Mouse (Mus musculus): ENCODE measurements around the gene Hoxa10. TPM values are rescaled to one million over a fixed set of nuclear protein-coding genes. Genes with fewer than 3 reads are reported as not detected.

The Hoxa10 gene
- 34.0 and 34.4 TPM in 2 replicates for polyA plus RNA-seq (2012; rRNA removed)

GRCm38 (mm10) chr6:52240389-52241000, at the start of gene Hoxa10:
Gene Hoxa10 (minus strand): TSS chr6:52240854.
- no peaks in the 10 kb centered on the region for H3K36me3 ChIP-seq (ENCODE audit: control insufficient read depth, insufficient read depth, low read length)
- H3K4me3 ChIP-seq (ENCODE audit: insufficient read depth, low read depth, low read length), result peak within 1 kb of the TSS; percentile 63
- peak; percentile 73 for TF ChIP-seq CTCF (conservative IDR thresholded peaks at IDR 0.05; ENCODE audit: insufficient read depth, insufficient read length, low read depth, low read length)
- TF ChIP-seq POLR2A (IDR thresholded peaks at IDR 0.05; ENCODE audit: low read depth, low read length), result no peak
- peaks cover 25% of the 10 kb centered on the region for H3K4me1 ChIP-seq (ENCODE audit: control insufficient read depth, insufficient read depth, low read length)
- 9% methylated on average over 35 of the region's 35 CpGs for WGBS
- peak within 1 kb of the TSS; percentile 82 for H3K27ac ChIP-seq (ENCODE audit: insufficient read depth, low read depth, low read length)
- DNase-seq, result peak; percentile 97
- H3K27me3 ChIP-seq (replicated peaks; ENCODE audit: control insufficient read depth, insufficient read depth, low read length), result peaks cover 3% of the 10 kb centered on the region; the same call in 1 of the 2 replicates

GRCm38 (mm10) chr6:52290186-52290585, 49.5 kb upstream of the Hoxa10 start:
- DNase-seq, result no peak
- Histone ChIP-seq H3K27ac (ENCODE audit: insufficient read depth, low read depth, low read length) (no peak overlapping the region), H3K36me3 (ENCODE audit: control insufficient read depth, insufficient read depth, low read length) (no peaks in the 10 kb centered on the region), H3K27me3 (replicated peaks; ENCODE audit: control insufficient read depth, insufficient read depth, low read length) (peaks cover 9% of the 10 kb centered on the region; the same call in 1 of the 2 replicates), H3K4me3 (ENCODE audit: insufficient read depth, low read depth, low read length) (no peak overlapping the region), H3K4me1 (ENCODE audit: control insufficient read depth, insufficient read depth, low read length) (peaks cover 2% of the 10 kb centered on the region; the same call in 1 of the 2 replicates)
- WGBS, result 14% methylated on average over 12 of the region's 12 CpGs
- TF ChIP-seq POLR2A (IDR thresholded peaks at IDR 0.05; ENCODE audit: low read depth, low read length), result no peak
- no peak for TF ChIP-seq CTCF (conservative IDR thresholded peaks at IDR 0.05; ENCODE audit: insufficient read depth, insufficient read length, low read depth, low read length)

- Histone ChIP-seq H3K4me3 (ENCODE audit: insufficient read depth, low read depth, low read length) (no peak overlapping the region), H3K27ac (ENCODE audit: insufficient read depth, low read depth, low read length) (no peak overlapping the region), H3K36me3 (ENCODE audit: control insufficient read depth, insufficient read depth, low read length) (no peaks in the 10 kb centered on the region), H3K27me3 (replicated peaks; ENCODE audit: control insufficient read depth, insufficient read depth, low read length) (no peaks in the 10 kb centered on the region), H3K4me1 (ENCODE audit: control insufficient read depth, insufficient read depth, low read length) (no peaks in the 10 kb centered on the region; the same call in 1 of the 2 replicates)
- WGBS, result 95% methylated on average over 5 of the region's 5 CpGs
- TF ChIP-seq CTCF (conservative IDR thresholded peaks at IDR 0.05; ENCODE audit: insufficient read depth, insufficient read length, low read depth, low read length), result no peak
- TF ChIP-seq POLR2A (IDR thresholded peaks at IDR 0.05; ENCODE audit: low read depth, low read length), result no peak
- DNase-seq, result no peak
Observed at GRCm38 (mm10) chr6:52283896-52284295, 43.2 kb upstream of the Hoxa10 start.

DNA sequence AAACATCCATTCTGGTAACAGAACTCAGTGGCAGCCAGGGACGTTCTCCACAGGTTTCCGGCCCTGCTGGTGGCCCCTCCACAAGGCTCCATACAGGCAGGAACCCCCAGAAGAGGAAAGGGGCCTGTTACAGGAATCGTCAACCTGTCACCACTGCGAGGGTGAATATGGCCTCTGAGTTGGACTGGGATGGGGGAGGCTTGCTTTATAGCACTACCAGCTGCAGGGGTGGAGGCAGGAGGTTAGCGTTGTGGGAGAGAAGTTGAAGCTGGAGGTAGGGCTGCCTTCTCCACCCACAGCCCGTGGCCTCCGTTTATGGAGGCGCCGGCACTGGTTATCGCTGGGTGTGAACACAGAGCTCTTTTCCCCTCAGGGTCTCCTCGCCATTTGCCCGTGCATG, 40.4 kb upstream of the Hoxa10 start:
- no peaks in the 10 kb centered on the region for H3K36me3 ChIP-seq (ENCODE audit: control insufficient read depth, insufficient read depth, low read length)
- H3K27ac ChIP-seq (ENCODE audit: insufficient read depth, low read depth, low read length), result no peak overlapping the region
- DNase-seq, result no peak
- TF ChIP-seq POLR2A (IDR thresholded peaks at IDR 0.05; ENCODE audit: low read depth, low read length), result no peak
- no peak for TF ChIP-seq CTCF (conservative IDR thresholded peaks at IDR 0.05; ENCODE audit: insufficient read depth, insufficient read length, low read depth, low read length)
- no peaks in the 10 kb centered on the region for H3K4me1 ChIP-seq (ENCODE audit: control insufficient read depth, insufficient read depth, low read length)
- WGBS, result 55% methylated on average over 12 of the region's 12 CpGs
- H3K27me3 ChIP-seq (replicated peaks; ENCODE audit: control insufficient read depth, insufficient read depth, low read length), result no peaks in the 10 kb centered on the region
- H3K4me3 ChIP-seq (ENCODE audit: insufficient read depth, low read depth, low read length), result no peak overlapping the region

- DNase-seq, result no peak
- TF ChIP-seq POLR2A (IDR thresholded peaks at IDR 0.05; ENCODE audit: low read depth, low read length) (no peak), CTCF (conservative IDR thresholded peaks at IDR 0.05; ENCODE audit: insufficient read depth, insufficient read length, low read depth, low read length) (no peak)
- Histone ChIP-seq H3K4me3 (ENCODE audit: insufficient read depth, low read depth, low read length) (no peak overlapping the region), H3K27ac (ENCODE audit: insufficient read depth, low read depth, low read length) (no peak overlapping the region), H3K4me1 (ENCODE audit: control insufficient read depth, insufficient read depth, low read length) (no peaks in the 10 kb centered on the region), H3K36me3 (ENCODE audit: control insufficient read depth, insufficient read depth, low read length) (no peaks in the 10 kb centered on the region), H3K27me3 (replicated peaks; ENCODE audit: control insufficient read depth, insufficient read depth, low read length) (no peaks in the 10 kb centered on the region)
- WGBS, result 30% methylated on average over 5 of the region's 5 CpGs
Observed at GRCm38 (mm10) chr6:52276920-52277319, 36.3 kb upstream of the Hoxa10 start.

GRCm38 (mm10) chr6:52276382-52276781, 35.7 kb upstream of the Hoxa10 start:
- Histone ChIP-seq H3K36me3 (ENCODE audit: control insufficient read depth, insufficient read depth, low read length) (no peaks in the 10 kb centered on the region), H3K4me3 (ENCODE audit: insufficient read depth, low read depth, low read length) (no peak overlapping the region), H3K4me1 (ENCODE audit: control insufficient read depth, insufficient read depth, low read length) (no peaks in the 10 kb centered on the region), H3K27me3 (replicated peaks; ENCODE audit: control insufficient read depth, insufficient read depth, low read length) (no peaks in the 10 kb centered on the region), H3K27ac (ENCODE audit: insufficient read depth, low read depth, low read length) (no peak overlapping the region)
- TF ChIP-seq POLR2A (IDR thresholded peaks at IDR 0.05; ENCODE audit: low read depth, low read length) (no peak), CTCF (conservative IDR thresholded peaks at IDR 0.05; ENCODE audit: insufficient read depth, insufficient read length, low read depth, low read length) (no peak)
- DNase-seq, result no peak
- 14% methylated on average over 6 of the region's 6 CpGs for WGBS

GRCm38 (mm10) chr6:52275563-52276280, 35.1 kb upstream of the Hoxa10 start:
- 27% methylated on average over 8 of the region's 8 CpGs for WGBS
- Histone ChIP-seq H3K27me3 (replicated peaks; ENCODE audit: control insufficient read depth, insufficient read depth, low read length) (no peaks in the 10 kb centered on the region), H3K27ac (ENCODE audit: insufficient read depth, low read depth, low read length) (no peak overlapping the region), H3K4me1 (ENCODE audit: control insufficient read depth, insufficient read depth, low read length) (no peaks in the 10 kb centered on the region), H3K36me3 (ENCODE audit: control insufficient read depth, insufficient read depth, low read length) (no peaks in the 10 kb centered on the region), H3K4me3 (ENCODE audit: insufficient read depth, low read depth, low read length) (no peak overlapping the region)
- TF ChIP-seq POLR2A (IDR thresholded peaks at IDR 0.05; ENCODE audit: low read depth, low read length) (no peak), CTCF (conservative IDR thresholded peaks at IDR 0.05; ENCODE audit: insufficient read depth, insufficient read length, low read depth, low read length) (no peak)
- no peak for DNase-seq
